Mouse (Mus musculus): ENCODE results near the gene March9. TPM values are rescaled to one million over a fixed set of nuclear protein-coding genes. Genes with fewer than 3 reads are reported as not detected.
"Not testable (repeated sequence)": the region's sequence is repeated elsewhere in the genome, so short reads cannot be mapped to it uniquely, and the experiment has no call there.

March9 gene
- total RNA-seq, 1 experiment from 2014 or later, result 6.2 TPM

DNA sequence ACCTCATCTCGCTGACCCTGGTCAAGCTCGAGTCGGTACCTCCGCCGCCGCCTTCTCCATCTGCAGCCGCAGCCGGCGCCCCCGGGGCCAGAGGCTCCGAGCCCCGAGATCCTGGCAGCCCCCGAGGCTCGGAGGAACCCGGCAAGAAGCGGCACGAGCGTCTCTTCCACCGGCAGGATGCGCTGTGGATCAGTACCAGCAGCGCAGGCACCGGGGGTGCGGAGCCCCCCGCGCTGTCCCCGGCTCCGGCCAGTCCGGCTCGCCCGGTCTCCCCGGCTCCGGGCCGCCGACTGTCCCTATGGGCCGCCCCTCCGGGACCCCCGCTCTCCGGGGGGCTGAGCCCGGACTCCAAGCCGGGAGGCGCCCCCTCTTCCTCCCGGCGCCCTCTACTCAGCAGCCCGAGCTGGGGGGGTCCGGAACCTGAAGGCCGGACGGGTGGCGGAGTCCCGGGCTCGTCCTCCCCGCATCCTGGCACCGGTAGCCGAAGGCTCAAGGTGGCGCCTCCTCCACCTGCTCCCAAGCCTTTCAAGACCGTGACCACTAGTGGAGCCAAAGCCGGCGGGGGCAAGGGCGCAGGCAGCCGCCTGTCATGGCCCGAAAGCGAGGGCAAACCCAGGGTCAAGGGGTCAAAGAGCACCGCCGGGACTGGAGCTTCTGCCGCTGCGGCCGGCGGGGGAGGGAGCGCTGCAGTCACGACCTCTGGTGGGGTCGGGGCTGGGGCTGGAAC lies 19.8 kb upstream of the March9 start:
- no peak for DNase-seq

DNA sequence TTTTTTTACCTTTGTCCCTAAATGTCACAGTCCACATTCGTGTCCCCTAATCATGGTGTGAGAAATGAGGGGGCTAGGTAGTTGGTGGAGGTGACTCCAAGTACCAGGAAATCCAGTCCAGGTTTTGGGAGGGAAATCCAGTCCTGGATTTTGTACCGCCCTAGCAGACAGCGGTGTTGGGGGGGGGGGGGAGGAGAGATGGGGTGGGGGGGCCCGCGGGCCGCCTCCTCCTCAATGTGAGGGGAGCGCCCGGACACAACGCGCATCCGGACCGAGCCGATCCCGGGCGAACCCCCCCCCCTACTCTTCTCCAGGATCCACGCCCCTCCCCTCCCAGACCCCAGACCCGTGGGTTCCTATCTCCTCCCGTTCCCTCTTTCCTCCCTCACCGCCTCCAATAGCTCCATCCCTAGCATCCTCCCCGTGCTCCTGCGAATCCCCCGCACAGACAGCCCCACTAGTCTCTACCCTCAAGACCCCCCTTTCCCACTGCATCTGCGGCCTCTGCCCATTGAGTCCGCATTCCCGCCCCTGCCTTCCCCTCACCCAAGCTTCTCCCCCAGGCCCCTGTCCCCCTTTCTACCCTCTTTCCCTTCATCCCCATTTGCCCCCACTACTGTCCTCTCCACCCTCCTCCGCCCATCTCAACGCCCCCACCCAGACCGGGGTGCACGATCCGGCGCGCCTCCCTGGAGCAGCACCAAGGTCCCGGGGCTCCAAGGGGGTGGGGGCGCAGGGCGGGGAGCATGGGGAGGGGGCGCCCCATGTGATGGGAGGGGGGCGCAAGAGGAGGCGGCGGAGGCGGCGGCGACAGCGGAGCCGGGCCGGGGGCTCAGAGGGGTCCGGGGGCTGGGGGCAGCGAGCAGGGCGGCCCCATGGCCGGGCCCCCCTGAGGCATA lies 18.9 kb upstream of the March9 start:
- DNase-seq, result peak; percentile 56

- DNase-seq, result no peak
Measured at GRCm38 (mm10) chr10:127078001-127078676, 18.2 kb upstream of the March9 start.

- no peak for DNase-seq
Measured at GRCm38 (mm10) chr10:127077515-127077914, 17.5 kb upstream of the March9 start.

DNA sequence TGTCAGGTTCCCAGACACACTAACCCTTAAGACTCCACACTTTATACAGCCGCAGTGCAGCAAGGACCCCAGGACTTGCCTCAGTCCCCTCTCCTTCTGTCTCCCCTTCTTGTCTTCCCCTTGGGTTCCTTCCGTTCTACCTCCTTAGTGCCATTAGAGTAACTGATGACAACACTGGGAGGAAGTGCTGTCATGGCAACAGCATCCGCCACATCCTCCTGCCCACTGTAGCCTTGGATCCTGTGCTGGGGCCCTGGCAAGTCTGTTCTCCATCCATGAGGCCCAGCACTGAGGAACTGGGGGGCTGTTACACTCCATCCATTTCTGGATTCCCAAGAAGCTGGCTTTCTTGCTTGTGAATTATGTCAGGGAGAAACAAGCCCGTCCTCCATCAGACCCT lies 16.1 kb upstream of the March9 start:
- DNase-seq, result no peak

DNA sequence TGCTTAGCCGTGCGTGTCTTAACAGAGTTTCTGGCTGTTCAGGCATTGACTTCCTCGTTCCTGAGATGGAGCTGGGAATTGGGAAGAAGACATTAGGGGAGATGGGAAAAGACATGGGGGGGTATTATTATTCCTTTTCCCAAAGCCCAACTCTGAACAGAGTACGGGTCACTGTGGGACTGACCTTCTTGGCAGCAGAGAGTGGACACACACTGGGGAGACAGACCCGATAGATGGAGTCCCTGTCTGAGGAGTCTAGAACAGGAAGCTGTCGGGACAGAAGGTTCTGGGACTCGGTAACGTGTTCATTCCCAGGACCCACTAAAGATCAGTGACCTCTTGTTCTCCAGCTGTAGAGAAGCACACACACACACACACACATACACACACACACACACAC lies 15.7 kb upstream of the March9 start:
- DNase-seq, result no peak

- no peak for DNase-seq
Measured at GRCm38 (mm10) chr10:127075080-127075479, 15.1 kb upstream of the March9 start, which contains the start of gene Agap2. Gene Agap2, plus strand, starts transcription at chr10:127075284.

GRCm38 (mm10) chr10:127073981-127074380 lies 14.0 kb upstream of the March9 start:
- DNase-seq, result no peak

GRCm38 (mm10) chr10:127072969-127073368 lies 13.0 kb upstream of the March9 start:
- DNase-seq, result not testable (repeated sequence)

- DNase-seq, result not testable (repeated sequence)
Measured at GRCm38 (mm10) chr10:127072270-127072669, 12.3 kb upstream of the March9 start.

DNA sequence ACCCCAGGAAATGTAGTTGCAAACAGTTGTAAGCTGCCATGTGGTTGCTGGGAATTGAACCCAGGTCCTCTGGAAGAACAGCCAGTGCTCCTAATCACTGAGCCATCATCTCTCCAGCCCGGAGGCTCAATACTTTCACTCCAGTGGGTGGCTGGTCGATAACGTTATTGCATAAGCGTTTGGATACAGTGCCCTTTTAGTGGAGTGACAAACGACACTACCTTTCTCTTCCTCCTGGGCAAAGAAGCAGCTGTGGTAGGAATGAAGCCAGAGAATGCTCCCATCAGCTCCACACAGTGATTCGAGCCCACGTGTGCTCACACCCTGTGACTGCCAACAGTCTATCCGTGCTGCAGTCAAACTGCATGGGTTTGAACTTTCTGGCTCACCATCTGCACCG lies 11.2 kb upstream of the March9 start:
- no peak for DNase-seq

- DNase-seq, result peak; percentile 94
Measured at GRCm38 (mm10) chr10:127070190-127071121, 10.5 kb upstream of the March9 start, which contains the start of gene Tspan31. Gene Tspan31, minus strand, starts transcription at chr10:127070264.

- no peak for DNase-seq
Measured at GRCm38 (mm10) chr10:127069281-127070189, 9.6 kb upstream of the March9 start.

DNA sequence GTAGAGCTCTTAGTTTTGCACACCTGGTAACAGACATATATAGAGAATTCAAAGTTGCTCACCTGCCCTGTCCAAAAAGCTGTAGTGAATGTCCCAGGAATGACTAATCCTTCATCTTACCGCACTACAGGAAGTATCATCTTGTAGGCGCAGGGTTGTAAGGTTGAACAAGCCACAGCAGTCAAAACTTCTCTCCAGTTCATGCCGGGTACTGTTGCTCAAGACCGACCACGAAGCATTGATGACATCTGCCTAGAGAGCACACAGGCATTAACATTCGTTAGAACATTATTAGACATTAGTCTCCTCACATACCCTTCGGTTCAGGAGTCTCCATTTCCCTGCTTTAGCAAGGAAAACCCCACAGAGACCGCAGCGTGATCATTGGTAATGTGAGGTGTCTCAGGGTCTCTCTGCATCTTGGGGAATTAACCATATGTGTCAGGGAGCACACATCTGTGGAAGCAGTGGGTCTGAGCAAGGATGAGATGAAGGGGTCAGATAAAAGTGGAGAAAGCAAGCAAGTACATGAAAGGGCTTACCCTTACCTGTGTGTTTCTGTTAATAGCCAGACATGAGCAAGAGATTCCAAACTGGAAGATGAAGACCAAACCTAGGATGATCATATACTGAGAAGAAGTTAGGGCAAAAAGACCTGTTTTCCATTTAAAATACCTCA lies 8.5 kb upstream of the March9 start:
- DNase-seq, result no peak

DNA sequence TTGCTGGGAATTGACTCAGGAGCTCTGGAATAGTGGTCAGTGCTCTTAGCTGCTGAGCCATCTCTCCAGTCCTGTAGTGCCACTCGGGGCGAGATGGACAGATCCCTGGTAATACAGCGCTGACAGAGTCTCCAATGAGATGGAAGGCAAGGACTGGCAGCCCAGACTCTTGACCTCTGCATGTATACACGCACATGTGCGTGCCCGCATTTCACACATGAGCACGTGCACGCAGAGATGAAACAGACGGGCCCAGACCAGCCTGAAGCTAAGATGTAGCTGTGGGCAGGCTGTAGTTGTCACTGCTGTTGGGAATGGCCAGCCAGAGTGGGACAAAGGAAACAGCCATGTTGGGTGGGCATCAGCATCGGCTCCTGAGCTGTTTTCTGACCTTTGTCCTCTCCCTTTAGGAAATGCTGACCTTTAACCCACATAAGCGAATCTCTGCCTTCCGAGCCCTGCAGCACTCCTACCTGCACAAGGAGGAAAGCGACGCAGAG lies 6.6 kb upstream of the March9 start:
- no peak for DNase-seq

- DNase-seq, result no peak
Measured at GRCm38 (mm10) chr10:127065981-127066380, 6.0 kb upstream of the March9 start.

GRCm38 (mm10) chr10:127063913-127064870 lies 4.2 kb upstream of the March9 start:
- DNase-seq, result peak; percentile 47

DNA sequence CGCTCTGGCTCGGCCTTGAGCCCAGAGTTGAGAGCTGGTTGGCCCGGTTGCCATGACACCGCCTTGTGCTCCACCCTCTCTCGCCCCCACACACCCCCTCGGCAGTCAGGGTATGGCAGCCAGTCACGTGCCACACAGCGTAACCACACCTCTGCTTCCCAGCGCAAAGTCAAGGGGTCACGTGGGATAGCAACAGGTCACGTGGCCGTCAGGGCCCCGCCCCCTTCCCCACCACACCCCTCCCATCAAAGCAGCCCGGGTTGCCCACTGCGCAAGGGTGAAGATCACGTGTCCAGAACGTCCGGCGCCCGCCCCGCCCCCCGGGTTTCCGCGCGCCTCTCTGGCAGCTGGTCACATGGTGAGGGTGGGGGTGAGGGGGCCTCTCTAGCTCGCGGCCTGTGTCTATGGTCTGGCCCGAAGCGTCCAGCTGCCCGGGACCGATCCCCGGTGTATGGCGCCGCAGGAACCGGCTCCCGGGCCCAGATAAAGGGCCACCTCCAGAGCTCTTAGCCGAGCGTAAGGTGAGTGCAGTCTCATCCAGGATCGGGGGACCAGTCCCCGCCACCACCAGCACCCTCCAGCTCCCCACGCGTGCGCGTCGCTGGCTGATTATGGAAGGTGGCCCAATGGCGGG lies 3.4 kb upstream of the March9 start, which contains the start of gene Cdk4:
TSS of gene Cdk4 (plus strand) at position 296 of the 634 bp plus-strand sequence.
- DNase-seq, result peak; percentile 99
